Mouse (Mus musculus) spleen, embryonic (tissue): ENCODE measurements around the gene Egfl6.

ENCODE experiments used
- CTCF ChIA-PET: fragments of 350-600 bp; sonication (Branson Sonifier 250); formaldehyde crosslinking; loops from one replicate; lab custom pipeline; 2022; lab: Charles Lee

Egfl6 gene

DNA sequence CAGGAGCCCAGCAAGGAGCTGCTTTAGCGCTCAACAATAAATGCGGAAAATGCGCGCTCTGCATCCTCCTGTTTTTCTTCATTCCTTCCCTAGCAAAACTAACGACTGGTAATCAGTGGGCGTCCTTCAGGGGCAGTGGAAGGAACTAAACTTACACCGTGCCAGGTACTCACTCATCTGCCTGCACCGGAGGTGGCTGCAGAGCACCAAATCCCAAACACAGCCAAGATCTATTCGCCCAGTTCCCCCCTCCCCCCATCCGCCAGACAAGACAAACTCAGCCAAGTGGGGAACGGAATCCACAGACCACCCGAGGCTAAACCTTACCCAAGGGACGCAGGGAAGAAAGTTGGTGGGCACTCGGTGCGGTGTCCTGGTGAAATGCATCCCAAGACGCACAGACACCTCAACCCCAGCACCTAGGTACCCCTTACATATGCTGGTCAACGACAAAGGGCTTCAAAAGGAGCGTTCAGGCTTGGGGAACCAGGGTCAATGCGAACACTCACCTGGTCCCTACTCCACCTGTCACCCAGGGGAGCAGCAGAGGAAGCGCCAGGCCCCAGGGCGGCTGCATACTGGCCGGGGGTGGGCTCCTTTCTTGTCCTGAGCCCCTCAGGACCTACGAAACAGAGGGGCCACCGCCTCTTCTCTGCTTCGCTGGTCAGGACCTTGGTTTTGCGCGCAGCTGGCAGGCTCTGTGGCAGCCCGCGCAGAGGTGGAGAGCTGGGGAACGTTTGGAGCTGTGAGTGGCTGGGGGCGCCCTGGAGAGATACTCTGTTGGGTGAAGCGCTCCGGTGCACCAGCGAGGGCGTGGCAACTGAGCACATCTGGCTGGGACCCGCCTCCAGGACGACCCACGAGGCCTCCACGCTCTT is at the start of gene Egfl6:
Gene Egfl6 (minus strand): TSS at position 774 of the 878 bp plus-strand sequence.
- CTCF ChIA-PET, result no interaction called here

DNA sequence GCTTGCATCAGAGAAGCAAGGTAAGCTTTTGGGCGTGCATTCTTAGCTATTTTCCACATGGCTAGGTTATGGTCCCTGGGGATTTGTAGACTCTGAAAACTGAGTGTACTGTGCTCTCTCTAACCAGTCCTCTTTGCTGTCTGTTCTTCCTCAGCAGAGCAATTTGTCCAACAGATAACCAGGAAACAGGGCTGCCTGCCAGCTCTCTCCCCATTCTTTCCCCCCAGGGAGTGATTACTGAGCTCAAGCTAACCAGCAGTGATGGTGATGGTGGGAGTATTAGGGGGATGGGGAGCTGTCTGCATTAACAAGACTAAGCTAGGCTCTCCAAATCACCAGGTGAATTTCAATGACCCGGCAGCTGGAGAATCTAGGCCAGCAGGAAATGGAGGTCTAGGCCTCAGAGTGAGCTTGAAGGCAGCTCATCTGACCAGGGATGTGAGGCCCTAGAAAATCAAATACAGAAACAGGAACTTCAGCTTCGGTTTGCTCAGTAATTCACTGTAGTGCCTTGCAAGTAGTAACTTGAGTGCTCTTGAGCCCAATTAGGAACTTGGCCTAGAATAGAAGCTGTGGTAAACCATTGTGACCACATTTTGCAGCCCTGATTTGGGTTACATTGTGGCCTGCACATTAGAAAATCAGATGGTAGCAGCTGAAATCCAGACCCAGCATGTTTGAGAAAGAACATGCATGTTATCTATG is 41.5 kb upstream of the Egfl6 start:
- CTCF ChIA-PET, result interaction anchor here (0.5 kb wide), 1 partner anchor 1678 kb away, joined by 4 read pairs; no protein-coding TSS in a partner anchor

DNA sequence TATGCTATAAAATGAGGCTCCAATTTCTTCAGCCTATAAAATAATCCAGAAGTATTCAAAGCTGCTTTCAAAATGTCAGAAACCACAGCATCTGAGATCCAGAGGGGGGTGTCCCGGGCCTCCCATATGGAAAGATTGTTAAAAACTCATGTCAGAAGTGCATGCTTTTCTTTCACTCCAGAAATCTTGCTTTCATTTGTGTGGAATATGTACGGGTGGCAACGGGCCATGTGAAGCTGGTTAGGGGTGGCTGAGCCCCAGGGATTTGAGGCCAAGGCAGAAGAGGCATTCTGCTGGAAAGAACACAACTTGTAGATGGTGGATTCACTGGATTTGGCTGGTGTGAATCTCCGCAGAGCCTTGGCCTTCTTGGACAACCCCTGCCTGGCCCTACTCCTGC is 40.7 kb upstream of the Egfl6 start:
- CTCF ChIA-PET, result interaction anchor here (0.7 kb wide), 1 partner anchor 155 kb away, joined by 10 read pairs; no protein-coding TSS in a partner anchor

DNA sequence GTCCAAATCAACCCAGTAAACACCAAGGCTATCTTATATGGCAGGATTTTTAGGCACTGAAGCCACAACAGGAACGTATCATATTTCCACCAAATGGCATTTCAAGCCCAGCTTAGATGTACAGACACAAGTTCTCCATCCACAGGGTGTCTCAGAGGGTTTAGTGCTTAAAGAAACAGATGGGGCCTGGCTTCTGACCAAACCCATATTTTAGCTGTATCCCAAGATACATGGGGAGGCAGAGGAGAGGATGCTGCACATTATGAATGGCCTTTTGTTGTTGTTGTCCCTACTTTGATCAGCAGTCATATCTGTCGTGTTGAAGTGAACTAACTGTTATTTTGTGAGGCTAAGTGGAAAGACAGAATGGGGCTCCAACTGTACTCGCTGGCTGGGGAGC is 37.7 kb upstream of the Egfl6 start:
- CTCF ChIA-PET, result no interaction called here

DNA sequence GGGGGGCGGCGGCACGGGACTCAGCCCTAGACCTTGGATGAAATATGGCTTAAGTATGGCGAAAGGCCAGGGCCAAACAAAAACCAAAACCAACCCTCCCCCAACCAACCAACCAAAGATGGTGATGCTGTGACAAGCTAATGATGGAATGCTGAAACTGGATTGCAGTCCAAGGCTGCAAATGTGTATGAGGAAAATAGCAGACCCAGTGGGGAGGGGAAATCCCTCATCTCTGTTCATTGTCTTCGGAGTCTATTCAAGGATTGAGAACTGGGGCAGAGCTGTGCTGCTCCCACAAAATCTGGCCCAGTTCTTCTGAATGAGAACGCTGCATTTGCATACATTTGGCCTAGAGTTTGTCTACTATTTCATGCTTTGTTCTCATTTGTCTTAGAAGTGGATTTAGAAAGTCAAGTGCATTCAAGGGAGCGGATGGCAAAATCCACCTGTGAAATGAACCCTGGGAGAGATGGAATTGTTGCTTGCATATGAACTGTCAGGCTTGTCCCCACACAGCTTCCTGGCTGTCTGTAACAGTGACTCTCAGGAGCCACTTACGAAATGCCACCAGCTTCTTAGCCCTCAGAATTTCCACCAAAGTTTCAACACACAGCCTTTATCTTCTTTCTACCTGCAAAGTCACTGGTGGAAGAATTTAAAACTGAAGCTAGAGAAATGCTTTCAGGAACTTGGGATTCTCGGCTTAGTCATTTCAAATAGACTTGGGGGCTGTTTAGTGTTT is 36.2 kb upstream of the Egfl6 start:
- CTCF ChIA-PET, result no interaction called here

DNA sequence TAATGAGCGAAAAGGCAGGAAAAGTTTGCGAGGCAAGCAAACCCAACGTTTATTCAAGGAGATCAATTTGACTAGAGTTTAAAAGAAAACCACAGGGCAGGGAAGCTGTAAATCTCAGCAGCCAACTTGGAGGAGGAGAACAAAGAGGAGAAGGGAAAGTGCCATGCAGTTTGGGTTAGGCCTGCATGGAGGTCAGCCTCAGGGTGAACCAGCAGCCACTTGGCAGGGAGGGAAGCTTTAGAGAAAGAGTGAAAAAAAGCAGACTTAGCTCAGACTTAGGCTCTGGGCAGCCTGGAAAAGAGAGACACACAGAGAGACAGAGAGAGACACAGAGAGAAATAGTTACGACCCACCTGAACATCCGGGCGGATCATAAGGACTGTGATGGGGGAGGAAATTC is 35.4 kb upstream of the Egfl6 start:
- CTCF ChIA-PET, result no interaction called here

DNA sequence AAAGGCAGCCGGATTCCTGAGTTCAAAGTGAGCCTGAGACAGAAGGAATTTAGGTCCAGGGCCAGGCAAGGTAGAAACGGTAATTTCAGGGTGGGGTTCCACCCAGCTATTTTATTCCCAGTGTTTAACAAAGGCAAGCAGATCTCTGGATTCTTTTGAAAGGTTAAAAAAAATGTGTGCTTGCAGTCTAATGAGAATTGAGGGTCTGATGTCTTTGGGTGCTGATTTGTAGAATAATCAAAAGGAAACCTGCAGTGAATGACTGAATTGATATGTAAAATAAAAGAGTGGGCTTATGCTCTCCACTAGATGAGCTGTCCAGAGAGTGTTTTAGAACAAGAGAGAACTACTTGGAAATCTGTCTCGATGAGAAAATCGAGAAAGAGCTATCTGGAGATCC is 33.6 kb upstream of the Egfl6 start:
- CTCF ChIA-PET, result no interaction called here

DNA sequence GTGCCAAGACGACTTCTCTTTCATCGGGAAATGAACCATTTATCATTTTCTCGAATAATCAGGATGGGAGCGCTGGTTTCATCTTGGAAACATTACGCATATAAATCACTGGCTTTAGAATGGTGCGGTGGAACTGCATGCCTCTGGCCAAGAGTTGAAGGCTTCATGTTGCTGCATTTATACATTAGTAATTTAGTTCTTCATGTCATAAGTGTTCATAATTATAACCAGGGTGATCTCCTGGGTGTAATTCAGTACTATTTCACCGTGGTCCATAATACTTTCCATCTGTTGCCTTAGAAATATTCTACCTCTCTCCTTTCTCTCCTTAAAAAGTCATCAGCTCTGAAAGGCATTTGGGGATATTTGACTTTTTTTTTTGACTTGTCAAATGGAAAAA is 29.7 kb upstream of the Egfl6 start:
- CTCF ChIA-PET, result no interaction called here

DNA sequence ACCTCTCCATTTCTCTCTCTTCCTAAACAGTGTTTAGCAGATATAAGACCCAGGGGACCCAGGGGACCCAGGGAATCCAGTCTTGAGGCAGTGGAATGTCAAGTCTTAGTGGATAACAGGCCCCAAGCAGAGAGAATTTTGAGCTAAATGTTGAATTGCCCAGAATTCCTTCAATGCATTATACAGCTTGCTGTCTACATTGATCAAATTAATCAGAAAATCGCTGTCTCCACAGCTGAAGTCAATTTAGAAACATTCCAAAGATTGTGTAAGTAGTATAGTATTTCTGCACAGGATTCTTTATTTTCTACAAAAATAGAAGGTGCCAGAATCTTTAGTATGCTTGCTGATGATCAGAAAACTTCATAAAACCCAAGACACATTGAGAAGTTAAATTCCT is 9.4 kb downstream of the Egfl6 start:
- CTCF ChIA-PET, result no interaction called here

DNA sequence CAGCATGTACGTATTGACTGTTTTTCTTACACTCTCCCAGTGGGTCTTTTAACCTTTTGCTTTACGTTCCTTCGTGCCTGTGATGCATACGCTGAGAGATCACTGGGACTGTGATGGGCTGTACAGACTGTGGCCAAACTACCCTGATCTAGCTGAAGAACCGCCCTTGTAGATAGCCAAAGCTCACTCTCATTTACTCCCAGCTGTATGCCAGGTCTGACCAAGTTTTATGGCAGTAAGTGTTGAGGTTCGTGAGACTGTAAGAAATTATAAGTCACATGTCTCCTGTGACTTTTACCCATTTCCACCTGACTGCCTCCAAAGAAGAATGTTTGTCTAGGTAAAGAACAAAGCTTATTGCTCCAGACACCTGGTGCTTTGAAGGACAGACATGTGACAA is 19.5 kb downstream of the Egfl6 start:
- CTCF ChIA-PET, result no interaction called here

DNA sequence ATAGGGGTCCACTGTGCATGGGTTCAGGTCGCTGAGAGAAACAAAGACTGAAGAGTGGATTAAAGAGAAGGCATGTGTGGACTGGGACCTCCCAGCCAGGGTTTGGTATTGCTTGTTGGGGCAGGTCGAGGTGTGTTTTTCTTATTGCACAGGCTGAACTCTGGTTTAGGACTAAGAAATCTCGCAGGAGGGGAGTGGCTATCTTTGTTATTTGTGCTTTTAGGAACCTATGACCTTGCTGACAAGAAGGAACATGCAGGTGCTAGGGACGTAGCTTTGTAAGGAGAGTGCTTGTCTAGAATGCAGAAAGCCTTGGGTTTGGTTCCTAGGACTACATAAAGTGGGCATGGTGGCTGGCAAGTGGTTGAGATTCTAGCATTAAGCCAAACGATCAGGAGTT is 20.1 kb downstream of the Egfl6 start:
- CTCF ChIA-PET, result no interaction called here

DNA sequence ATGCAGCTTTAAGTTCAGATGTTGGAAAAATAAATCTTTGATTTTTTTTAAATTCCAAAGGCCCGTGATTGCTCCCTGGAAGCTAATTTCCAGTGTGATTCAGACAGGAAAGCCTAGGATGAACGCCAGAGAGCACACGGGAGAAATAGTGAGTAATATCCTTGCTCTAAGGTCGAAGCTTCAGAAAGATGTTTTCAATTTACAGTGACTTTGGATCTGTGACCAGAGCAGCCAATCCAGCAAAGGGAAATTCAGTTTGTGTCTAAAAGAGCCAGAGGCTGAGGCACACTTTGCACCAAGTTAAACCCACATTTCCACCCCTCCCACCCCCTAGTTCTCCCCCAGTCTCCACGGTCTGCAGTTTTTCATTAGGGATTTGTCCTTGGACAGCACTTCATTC is 20.6 kb downstream of the Egfl6 start:
- CTCF ChIA-PET, result no interaction called here

DNA sequence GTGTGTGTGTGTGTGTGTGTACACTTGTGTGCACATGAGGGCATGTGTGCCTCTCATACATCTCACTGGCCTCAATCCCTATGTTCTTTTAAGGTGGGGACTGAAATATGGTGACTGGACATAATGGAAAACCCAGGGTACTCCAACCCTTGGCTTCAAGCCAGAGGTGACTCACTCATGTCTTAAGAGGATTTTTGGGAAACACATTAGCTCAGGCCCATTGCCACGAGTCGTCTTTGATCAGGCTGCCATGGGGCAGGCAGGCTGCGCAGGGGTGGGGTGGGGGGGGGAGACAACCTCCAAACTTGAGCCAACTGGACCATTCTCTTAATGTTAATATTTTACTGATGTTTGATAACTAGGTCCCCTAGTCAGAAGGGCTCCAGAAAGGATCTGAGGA is 26.2 kb downstream of the Egfl6 start:
- CTCF ChIA-PET, result no interaction called here

DNA sequence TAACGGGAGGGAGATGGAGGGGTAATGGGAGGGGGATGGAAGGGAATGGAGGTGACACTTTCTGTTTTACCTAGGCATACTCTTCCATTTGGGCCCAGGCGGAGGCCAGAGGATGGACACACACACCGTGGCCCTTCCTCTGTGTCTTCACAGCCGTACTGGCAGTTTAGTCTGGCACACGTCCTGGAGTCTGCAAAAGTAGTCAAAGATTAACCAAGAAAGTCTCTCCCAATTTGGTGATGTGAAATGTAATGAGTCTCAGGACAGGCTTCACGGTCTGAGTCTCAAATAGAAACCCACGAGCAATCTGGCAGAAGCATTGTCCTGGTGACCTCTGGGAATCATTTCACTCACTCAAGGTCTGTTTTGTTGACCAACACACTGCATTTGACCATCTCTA is 33.2 kb downstream of the Egfl6 start:
- CTCF ChIA-PET, result interaction anchor here (0.6 kb wide), 1 partner anchor 362 kb away, joined by 3 read pairs; no protein-coding TSS in a partner anchor

DNA sequence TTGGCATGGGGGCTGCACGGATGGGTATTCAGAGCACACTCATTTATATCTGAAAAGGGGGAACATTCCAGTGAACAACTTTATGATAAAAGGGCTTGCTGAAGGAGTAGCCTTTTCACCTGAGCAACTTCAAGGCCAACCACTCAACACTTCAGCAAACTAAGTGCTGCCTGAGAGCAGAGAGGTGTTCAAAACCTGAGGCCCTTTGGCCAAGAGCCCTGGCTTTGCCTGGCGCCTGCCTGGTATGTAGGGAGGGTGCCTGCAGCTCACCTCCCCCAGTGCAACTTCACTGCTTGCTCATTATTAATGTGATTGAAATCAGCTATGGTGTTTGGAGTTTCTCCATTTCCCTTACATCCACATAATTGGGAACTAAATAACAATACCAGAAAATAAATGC is 39.0 kb downstream of the Egfl6 start:
- CTCF ChIA-PET, result no interaction called here

DNA sequence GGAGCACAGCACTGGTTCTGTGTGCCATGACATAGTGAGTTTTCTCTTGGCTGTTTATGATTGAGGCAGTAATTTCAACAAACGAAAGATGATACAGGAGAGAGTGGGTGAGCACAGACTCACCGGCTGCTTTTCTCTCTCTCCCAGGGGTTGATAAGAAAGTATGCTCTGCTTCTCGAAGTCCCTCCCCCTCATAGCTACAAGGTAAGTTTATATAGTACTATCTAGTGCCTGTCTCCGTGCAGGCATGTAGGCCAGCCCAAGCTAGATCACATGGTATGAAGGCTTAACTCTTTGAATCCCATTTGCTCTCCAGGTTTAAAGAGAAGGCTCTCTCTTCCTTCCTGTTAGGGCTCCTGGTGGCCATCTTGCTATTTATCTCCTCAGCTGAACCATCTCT is 50.4 kb downstream of the Egfl6 start:
- CTCF ChIA-PET, result no interaction called here

DNA sequence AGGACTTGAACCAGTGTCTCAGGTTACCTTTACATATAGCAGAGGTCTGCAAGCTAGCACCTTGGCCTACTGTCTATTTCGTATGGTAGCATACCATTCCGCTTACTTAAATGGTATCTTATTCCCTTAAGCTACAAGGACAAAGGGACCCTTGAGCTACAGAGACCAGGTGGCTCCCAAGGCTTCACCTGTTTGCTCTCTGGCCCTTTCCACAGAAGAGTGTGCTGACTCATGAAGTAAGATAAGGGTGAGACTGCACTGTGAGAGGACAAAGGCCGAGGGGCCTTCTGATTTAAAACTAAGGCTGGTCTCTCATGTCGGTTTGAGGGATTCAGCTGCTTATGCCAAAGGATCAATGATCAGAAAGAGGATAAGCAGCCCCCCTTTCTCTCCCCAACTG is 52.1 kb downstream of the Egfl6 start:
- CTCF ChIA-PET, result no interaction called here

DNA sequence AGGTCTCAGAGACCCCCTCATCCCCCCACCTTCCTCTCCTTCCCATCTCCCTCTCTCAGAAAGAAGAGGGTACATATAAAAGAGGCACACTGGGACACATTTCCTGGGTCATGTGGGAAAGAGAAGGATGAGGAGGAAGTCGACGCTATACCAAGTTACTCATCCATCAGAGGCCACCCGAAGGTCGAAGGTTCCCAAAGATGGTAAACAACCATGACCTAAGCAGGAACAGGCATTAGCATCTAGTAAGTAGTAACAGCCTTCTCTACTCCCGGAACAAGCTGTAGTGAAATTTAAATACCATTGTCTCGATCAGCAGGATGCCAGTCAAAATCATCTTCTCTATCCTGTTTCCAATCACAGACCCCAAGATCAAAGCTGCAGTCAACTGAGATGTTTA is 53.8 kb downstream of the Egfl6 start:
- CTCF ChIA-PET, result interaction anchor here (0.6 kb wide), 1 partner anchor 17 kb away, joined by 3 read pairs; no protein-coding TSS in a partner anchor

DNA sequence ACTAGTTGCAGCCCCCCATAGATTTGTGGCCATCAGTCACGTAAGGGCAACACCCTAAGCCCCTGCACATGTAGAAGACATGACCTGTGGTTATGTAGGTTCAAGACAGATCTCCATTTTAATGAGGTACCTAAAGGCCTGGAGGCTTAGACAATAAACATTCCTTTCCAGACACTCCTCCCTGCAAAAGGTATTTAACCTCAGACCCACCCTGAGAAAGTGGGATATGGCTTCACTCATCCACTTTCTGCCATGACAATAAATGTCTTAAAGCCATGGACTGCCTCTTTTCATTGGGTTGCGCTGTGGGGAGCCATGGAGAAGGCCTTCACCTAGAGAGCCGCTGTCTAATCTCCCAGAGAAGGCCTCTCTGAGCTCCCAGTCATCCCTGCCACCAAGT is 57.4 kb downstream of the Egfl6 start:
- CTCF ChIA-PET, result no interaction called here

DNA sequence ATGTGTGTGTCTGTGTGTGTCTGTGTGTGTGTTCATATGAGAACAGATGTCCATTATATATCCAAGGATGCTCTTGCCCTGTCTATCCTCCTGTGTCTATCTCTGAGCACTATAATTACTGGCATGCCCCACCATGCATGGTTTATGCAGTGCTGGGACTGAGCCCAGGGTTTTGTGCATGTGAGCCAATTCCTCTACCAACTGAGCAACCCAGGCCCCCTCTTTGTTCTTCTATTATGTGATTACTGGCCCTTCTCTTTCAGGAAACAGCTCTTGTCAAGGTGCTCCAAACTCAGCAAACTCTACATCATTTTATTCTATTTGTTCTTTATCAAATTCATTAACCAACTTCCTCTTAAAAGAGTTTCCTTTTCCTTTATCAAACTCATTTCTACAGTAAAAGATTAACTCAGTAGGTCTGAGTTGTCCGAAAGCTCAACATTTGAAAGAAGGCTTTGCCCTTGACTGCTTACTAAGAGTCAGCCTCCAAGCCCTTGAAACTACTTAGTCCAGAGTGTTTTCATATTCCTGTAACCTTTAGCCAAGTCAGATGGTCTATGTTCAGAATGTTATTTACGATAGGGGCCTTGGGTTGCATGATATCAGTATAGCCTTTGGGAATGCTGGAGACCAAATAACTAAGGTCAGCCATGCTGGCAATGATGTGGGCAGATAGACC is 59.7 kb downstream of the Egfl6 start:
- CTCF ChIA-PET, result no interaction called here

DNA sequence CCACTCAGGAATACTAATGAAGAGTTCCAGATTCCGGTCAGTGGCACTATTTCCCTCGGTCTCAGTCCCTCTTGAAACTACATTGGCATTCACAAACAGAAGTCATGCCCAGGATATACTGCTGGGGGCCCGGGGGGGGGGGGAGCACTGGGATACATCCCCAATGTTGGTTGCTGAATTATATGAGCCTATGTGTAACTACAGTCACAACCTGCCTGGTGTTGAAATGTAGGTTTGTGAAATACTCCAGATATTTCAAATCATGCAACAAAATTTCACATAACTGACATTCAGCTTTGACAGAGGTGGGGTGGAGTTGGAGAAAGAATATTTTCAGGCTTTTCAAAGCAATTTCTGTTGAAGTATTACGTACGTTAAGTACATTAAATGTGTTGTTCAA is 64.7 kb downstream of the Egfl6 start:
- CTCF ChIA-PET, result no interaction called here

DNA sequence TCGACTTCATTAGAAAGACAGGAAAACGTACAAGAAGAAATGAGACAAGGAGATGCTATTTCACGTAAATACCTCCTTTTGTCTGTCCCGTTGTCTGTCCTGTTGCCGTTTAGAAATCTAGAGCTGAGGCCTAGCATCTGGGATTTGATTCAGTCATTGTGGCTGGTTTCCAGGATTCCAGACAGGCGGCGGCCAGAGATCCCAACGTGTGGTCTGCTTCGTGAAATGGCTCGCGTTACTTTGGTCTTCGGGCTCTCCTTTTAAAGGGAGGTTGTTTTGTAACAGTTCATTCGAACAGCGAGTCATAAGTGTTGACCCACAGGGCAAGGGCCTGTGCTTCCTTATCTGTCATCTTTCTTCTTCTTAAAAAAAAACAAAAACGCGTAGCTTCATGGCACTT is 67.2 kb downstream of the Egfl6 start, which contains the start of gene Tceanc:
Gene Tceanc (minus strand): TSS at position 223 of the 400 bp plus-strand sequence.
- CTCF ChIA-PET, result no interaction called here
